Mouse (Mus musculus): ENCODE measurements around the gene Adam30.

Adam30 gene

DNA sequence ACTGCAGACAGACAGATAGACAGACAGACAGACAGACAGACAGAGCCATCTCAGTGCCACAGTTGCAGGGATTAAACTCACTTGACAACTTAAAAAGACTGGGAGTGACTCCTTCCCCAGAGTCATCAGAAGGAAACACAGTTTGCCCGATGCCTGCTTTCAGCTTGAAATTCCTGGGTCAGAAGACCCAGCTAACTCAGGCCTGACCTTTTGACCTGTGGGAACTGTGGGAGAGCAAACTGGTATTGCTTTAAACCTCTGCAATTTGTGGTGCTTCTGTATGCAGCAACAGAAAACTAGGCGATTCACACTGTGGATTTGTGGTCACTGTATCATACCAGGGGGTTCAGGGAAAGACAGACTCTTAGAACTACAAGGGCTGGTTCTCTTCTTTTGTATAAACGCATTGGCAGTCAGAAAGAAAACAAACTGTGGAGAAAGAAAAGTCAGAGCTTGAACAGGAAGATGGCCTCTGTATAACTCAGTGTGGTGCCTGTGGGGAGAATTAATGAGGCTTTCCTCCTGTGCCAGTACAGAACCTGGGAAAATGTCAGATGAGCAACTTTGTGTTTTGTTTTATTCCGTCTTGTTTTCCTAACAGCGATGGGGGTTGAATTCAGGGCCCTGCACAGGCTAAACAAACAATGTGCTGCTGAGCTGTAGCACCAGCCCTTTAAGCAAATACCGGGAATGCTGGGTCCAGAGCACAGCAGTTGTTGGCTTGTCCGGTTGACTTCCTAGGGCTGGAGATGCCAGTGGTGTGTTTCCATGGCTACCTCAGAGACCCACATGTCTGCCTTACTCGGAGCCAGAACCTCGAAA, 37.5 kb downstream of the Adam30 start:
- DNase-seq = no peak

DNA sequence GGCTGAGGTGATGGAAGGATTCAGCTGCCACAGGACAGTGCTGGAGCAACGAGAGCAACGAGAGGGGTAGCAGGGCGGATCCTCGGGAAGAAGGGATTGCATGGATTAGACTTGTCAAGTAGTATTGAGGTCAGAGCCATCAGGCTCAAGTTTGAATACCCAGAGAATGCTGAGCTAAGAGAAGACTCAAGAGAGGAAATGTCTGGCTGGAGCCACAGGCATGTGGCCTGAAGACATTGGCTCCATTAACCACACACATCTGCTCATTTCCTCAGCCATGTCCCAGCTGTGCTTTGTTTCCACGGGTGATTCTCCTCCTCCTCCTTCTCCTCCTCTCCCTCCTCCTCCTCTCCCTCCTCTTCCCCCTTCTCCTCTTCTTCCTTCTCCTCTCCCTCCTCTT, 39.3 kb downstream of the Adam30 start:
- DNase-seq = no peak

DNA sequence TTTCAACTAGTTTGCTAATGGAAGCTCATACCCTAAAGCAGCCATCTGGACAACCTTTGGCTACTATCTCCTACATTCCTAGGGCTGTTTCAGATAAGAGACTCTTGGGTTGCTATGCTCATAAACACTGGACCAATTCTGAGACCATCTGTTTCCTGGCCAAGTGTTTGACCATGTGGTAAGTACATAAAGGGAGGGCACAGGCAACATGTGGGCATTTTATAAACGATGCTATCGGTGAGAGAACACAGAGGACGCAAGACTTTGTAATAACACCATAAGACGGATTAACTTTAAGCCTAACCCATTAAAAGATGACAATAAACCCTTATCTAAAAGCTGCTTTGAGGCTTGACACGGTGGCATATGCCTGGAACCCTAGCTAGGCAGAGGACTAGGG, 42.9 kb downstream of the Adam30 start:
- DNase-seq = no peak

DNA sequence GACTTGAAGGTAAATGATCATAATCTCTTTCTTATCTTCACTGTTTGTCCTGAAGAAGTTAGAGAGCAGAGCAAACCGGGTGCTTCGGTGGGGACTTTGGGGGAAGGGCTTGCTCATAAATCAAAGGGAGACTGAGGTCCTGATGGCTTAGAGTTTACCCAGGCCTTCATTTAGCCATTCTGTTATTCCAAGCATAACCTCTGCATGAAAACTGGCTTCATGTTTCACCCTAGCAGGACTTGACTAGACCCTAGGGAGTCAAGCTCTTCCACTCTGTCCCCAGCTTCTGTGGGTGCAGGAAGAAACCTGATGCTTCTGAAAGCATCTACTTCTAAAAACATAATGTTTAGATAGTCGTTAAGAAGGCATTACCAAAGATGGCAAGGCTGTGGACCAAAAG, 46.5 kb downstream of the Adam30 start:
- no peak for DNase-seq

DNA sequence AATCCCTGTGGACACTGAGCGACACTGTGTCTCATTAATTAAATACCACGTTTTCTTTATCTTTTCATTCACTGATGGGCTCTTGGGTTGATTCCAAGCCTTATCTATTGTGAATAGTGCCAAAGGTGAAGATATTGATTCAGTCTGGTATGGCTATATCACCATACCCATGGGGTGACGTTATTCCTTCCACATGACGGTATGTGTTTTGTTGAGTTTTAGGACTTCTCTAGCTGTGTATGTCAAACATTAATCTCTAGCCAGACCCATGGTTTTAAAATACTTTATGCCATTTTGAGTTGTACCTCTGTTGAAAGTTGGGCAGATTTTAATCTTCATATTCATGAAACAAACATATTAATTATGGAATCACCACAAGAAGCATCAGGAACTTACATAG, 48.7 kb downstream of the Adam30 start:
- no peak for DNase-seq

DNA sequence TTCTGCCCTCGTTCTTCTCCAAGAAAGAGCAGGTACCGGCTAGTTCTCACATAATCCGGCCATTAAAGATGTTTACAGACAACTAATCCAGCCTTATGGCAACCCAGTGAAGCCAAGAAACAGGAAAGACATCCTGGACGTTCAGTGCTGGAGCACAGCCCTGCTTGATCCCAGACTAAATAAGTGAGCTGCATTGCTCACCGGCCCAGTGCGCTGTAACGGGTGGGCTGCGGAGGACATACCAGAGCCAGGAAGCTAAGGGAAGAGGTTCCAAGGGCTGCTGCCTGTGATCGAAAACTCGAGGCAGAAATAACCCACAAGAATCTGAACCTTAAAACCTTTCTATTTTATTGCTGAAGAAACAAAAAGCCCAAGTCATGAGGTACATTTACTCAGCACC, 50.4 kb downstream of the Adam30 start:
- DNase-seq = no peak

DNA sequence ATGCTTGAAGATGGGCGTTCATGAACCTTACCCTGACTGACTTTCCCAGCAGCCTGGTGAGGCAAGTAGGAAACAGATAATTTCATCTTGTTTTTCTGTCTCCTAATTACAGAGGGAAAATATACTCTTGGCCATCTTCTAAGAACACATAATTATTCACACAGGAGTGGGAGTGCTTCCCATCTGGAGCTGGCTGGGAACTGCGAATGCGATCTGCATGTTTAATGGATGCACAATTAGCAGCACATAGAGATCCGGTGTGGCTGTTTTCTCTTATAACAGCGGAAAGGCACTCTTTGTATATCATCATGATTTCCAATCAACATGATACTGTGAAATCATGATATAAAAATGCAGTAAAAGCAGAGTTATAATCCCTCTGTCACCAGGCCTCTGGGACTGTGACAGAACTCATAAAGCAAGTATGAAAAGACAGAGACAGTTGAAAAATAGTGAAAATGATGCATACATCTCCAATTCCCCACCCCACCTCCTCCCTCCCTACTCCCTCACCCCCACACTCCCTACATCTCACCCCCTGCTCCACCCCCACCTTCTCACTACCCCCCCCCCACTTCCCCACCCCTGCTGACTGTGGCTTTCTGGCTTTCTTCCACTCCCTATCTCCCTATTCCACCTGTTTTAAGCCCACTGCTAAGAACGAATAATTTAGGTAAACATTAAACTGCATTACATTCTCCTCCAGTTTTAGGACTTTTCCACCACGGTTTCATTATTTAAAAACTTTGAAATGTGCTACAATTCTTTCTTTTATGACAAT, 51.1 kb downstream of the Adam30 start:
- no peak for DNase-seq
